Mouse (Mus musculus) heart, embryonic 13.5 days (tissue): ENCODE measurements around the gene Mast4. TPM values are rescaled to one million over a fixed set of nuclear protein-coding genes. Genes with fewer than 3 reads are reported as not detected.

ENCODE experiments used
- ATAC-seq: fragments of 200-750 bp; cut with Nextera tagmentation; 2 replicates; pipeline ENCODE4 v1.8.0; 2017; ENCODE audit warnings: moderate TSS enrichment; ENCODE audit not compliant: insufficient number of reproducible peaks, low FRiP score, low TSS enrichment; ENCODE audit errors: extremely low read depth
- H3K27ac ChIP-seq: fragments of 300-500 bp; sonication (generic); replicated peaks from 2 replicates; pipeline ENCODE4 v1.5.1; 2015; ENCODE audit warnings: moderate library complexity, mild to moderate bottlenecking, inconsistent platforms
- H3K27me3 ChIP-seq: fragments of 300-500 bp; sonication (generic); replicated peaks from 2 replicates; pipeline ENCODE4 v1.6.1; 2015; ENCODE audit warnings: mild to moderate bottlenecking, inconsistent platforms
- H3K36me3 ChIP-seq: fragments of 300-500 bp; sonication (generic); 2 replicates; pipeline ENCODE4 v1.6.1; 2015; ENCODE audit warnings: mild to moderate bottlenecking, inconsistent platforms
- H3K4me1 ChIP-seq: fragments of 300-500 bp; sonication (generic); 2 replicates; pipeline ENCODE4 v1.6.1; 2015; ENCODE audit warnings: inconsistent platforms
- H3K4me2 ChIP-seq: fragments of 300-500 bp; sonication (generic); 2 replicates; pipeline ENCODE4 v1.6.1; 2015; ENCODE audit warnings: inconsistent platforms, mild to moderate bottlenecking, moderate library complexity
- H3K4me3 ChIP-seq: fragments of 300-500 bp; sonication (generic); 2 replicates; pipeline ENCODE4 v1.5.1; 2015; ENCODE audit warnings: moderate library complexity, mild to moderate bottlenecking, inconsistent platforms
- H3K9ac ChIP-seq: fragments of 300-500 bp; sonication (generic); 2 replicates; pipeline ENCODE4 v1.6.1; 2015; ENCODE audit warnings: inconsistent platforms, mild to moderate bottlenecking, moderate library complexity
- H3K9me3 ChIP-seq: fragments of 300-500 bp; sonication (generic); 2 replicates; pipeline ENCODE4 v1.6.1; 2016; ENCODE audit warnings: inconsistent platforms
- WGBS: fragments of 180-500 bp; shearing (Covaris S2); methylation state at CpG from one replicate; pipeline ENCODE4 v1.1.7; 2015; ENCODE audit warnings: mixed read lengths; 5-methylcytosine and 5-hydroxymethylcytosine counted together
- polyA plus RNA-seq: library from polyadenylated mRNA; unstranded; fragments of >200 nt; fragmentation: Nextera tagmentation; extraction: Ambion mirVana; gene quantifications from 2 replicates; pipeline ENCODE4 v1.2.1, GENCODE M21; 2015

Gene Mast4
- polyA plus RNA-seq, 1 experiment from 2014 or later = 36.8 TPM

DNA sequence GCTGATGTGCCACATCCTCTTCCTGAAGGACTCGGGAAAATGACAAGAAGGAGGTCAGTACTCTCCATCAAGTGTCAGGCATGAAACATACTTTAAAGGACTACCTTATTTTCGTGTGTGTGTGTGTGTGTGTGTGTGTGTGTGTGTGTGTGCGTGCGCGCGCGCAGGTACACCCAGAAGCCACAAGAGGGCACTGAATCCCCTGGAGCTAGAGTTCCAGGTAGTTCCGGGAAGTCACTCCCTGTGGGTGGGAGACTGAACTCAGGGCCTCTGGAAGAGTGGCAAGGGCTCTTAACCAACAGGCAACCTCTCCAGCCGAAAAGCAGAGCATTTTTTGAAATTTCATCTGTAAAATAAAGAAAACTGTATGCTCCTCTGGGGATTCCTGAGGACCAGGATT is 152.5 kb downstream of the Mast4 start:
- no peak overlapping the region for H3K27ac ChIP-seq
- no peaks in the 10 kb centered on the region for H3K9me3 ChIP-seq
- H3K27me3 ChIP-seq = no peaks in the 10 kb centered on the region
- H3K4me1 ChIP-seq = peaks cover 8% of the 10 kb centered on the region
- no peak overlapping the region for H3K4me2 ChIP-seq
- WGBS = 91% methylated on average over 9 of the region's 9 CpGs
- ATAC-seq = no peak
- no peak overlapping the region for H3K4me3 ChIP-seq
- H3K36me3 ChIP-seq = no peaks in the 10 kb centered on the region
- no peak overlapping the region for H3K9ac ChIP-seq

DNA sequence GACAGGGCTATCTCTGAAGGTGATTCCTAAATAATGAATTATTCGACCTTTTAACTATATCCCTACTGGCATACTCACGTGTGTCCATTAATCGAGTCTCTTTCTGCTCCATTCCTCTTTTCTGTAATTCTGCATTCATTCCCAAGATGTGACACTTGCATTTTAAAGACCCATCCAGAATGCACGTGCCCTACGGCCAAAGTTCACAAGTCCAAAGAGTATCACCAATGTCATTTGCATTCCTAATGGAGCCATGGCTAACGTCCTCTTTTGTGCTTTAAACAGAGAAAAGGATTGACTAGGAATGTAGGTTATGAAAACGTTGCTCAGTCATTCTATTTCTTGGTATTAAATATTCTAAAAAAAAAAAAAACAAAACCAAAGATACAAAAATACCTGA is 157.4 kb downstream of the Mast4 start:
- H3K27ac ChIP-seq = no peak overlapping the region
- no peak for ATAC-seq
- 77% methylated on average over 7 of the region's 7 CpGs for WGBS
- H3K4me1 ChIP-seq = peaks cover 6% of the 10 kb centered on the region; the same call in 1 of the 2 replicates
- H3K27me3 ChIP-seq = no peaks in the 10 kb centered on the region
- no peak overlapping the region for H3K9ac ChIP-seq
- H3K36me3 ChIP-seq = no peaks in the 10 kb centered on the region
- no peaks in the 10 kb centered on the region for H3K9me3 ChIP-seq
- H3K4me2 ChIP-seq = no peak overlapping the region
- no peak overlapping the region for H3K4me3 ChIP-seq

DNA sequence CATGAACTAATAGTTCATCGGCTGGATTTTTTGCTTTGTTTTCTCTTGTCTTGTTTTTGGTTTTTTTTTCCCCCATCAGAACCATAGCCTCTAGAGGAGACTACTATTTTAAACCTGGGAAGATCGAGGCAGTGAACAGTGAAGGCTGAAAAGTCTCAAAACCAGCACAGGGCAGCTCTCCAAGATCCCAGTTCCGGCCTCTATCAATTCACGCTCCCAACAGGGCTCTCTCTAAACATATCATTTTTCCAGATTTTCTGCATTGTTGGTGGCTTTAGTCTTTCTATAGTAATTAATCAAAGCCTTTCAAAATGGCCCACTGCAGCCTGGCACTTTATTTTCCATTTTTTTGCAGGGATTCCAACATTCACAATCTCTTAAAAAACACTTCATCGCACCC is 159.9 kb downstream of the Mast4 start:
- no peak for ATAC-seq
- Histone ChIP-seq H3K4me2 (no peak overlapping the region), H3K9ac (no peak overlapping the region), H3K9me3 (no peaks in the 10 kb centered on the region), H3K4me3 (no peak overlapping the region), H3K36me3 (no peaks in the 10 kb centered on the region), H3K4me1 (peaks cover 6% of the 10 kb centered on the region; the same call in 1 of the 2 replicates), H3K27ac (no peak overlapping the region), H3K27me3 (no peaks in the 10 kb centered on the region)
- WGBS = 73% methylated on average over 5 of the region's 5 CpGs

DNA sequence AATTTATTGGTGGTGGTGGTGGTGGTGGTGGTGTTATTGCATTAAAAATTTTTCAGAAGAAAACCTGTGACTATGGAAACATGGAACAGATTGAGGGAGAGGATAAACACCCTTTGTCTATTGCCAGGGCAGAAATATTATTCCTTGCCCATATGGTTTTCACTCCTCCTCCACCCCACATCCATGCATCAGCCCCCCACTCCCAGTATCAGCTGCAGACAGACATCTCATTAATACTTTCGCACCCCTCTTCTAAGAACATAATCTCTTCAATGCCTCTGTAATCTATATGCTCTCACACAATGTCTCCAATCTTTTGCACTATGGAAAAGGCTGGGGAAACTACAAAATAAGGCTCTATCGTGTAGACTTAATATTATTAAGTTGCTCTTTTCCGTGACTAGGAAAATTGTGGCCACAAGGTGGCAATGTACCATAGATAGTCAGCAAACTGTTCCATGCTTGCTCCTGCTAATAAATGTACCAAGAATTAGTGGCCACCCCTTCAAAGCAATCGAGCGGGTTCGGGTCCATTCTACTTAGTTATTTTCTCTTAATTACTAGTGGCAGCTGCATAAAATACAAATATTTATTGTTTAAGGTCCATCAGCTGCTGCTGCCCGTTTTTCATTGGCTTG is 160.6 kb downstream of the Mast4 start:
- Histone ChIP-seq H3K36me3 (no peaks in the 10 kb centered on the region), H3K27ac (no peak overlapping the region), H3K4me2 (0 out of 2 replicates have a peak overlapping the region, but pooled peaks have one; percentile 22), H3K4me1 (0 out of 2 replicates have a peak, but pooled peaks cover 3% of the 10 kb centered on the region), H3K9me3 (no peaks in the 10 kb centered on the region), H3K27me3 (no peaks in the 10 kb centered on the region), H3K4me3 (no peak overlapping the region), H3K9ac (no peak overlapping the region; the same call in 1 of the 2 replicates)
- 32% methylated on average over 7 of the region's 7 CpGs for WGBS
- ATAC-seq = no peak

DNA sequence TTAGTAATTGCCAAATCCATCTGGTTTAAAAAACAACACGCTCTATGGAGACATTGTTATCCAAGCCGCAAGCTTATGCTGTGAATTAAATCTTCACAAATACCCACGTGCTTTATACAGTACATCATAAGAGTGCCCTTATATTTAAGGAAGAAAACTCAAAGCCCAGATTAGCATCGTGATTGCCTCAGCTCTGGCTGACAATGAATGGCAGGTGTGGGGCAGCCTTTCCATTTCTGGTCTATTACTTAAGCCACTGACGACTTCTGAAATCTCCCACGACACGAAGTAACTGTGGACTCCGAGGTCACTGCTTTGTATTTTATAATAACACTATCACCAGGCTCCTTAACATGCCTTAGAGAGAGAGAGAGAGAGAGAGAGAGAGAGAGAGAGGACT is 182.4 kb downstream of the Mast4 start:
- H3K4me1 ChIP-seq = peaks cover 30% of the 10 kb centered on the region
- no peak for ATAC-seq
- H3K9me3 ChIP-seq = no peaks in the 10 kb centered on the region
- H3K36me3 ChIP-seq = no peaks in the 10 kb centered on the region
- H3K27me3 ChIP-seq = no peaks in the 10 kb centered on the region
- H3K27ac ChIP-seq = no peak overlapping the region
- no peak overlapping the region for H3K4me2 ChIP-seq
- 54% methylated on average over 8 of the region's 8 CpGs for WGBS
- no peak overlapping the region for H3K9ac ChIP-seq
- H3K4me3 ChIP-seq = no peak overlapping the region

DNA sequence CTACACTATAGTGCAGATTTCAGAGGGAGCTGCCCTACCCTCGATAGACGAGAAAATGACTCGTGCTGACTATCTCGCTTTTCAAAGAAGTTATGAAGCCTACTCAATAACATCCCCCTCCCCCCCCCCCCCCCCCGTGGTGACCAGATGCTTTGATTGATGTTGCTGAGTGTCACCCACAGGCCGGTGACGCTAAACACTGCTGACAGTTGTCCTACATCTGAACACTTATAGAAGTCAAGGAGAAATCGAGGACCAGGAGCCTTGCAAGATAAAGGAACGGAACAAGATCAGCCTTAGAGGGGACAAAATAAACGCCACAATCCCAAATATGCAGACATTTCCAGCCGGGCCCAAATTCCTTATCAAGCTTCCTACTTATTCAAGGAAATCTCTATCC is 183.1 kb downstream of the Mast4 start:
- no peak for ATAC-seq
- H3K9me3 ChIP-seq = no peaks in the 10 kb centered on the region
- H3K4me3 ChIP-seq = no peak overlapping the region
- WGBS = 14% methylated on average over 11 of the region's 11 CpGs
- H3K36me3 ChIP-seq = no peaks in the 10 kb centered on the region
- H3K4me2 ChIP-seq = no peak overlapping the region
- H3K27ac ChIP-seq = no peak overlapping the region
- H3K27me3 ChIP-seq = no peaks in the 10 kb centered on the region
- peaks cover 30% of the 10 kb centered on the region for H3K4me1 ChIP-seq
- H3K9ac ChIP-seq = no peak overlapping the region

DNA sequence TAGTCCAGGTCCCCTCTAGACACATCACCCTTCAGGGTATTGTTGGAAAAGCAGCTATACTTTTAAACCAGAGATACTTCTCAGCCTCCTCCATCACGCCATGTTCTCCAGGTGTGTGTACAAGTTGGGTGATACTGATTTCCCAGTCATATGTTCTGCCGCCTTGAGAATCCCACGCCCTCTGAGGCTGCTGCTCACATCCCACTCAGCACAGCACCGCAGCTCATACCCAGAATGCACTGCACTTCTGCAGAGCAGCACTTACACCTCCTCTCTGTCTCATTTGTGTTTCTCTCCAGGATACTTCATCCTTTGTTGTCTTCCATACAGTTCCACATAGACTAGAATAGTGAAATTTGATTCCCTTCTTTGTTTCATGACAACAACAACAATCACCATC is 183.6 kb downstream of the Mast4 start:
- Histone ChIP-seq H3K27ac (no peak overlapping the region), H3K4me1 (peaks cover 31% of the 10 kb centered on the region), H3K4me2 (no peak overlapping the region), H3K9me3 (no peaks in the 10 kb centered on the region), H3K9ac (no peak overlapping the region), H3K27me3 (no peaks in the 10 kb centered on the region), H3K36me3 (no peaks in the 10 kb centered on the region), H3K4me3 (no peak overlapping the region)
- 71% methylated on average over 4 of the region's 4 CpGs for WGBS
- no peak for ATAC-seq

DNA sequence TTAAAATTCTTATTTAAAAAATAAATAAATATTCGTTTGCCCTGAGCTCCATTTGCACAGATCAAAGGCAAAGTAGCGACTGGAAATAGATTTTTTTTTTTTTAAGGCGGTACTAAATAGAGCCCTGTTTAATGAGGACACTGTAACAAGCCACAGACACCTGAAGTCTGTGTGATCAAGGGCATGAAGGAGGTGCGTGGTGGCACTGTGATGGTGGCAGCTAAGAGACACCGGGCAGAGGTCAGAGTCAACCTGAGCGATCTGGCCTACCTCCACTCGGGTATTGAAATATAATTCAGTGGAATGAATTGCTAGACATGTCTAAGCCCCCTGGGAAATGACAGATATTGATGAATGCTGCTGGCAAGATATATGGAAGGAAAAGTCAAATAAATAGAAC is 184.9 kb downstream of the Mast4 start:
- Histone ChIP-seq H3K4me1 (peaks cover 43% of the 10 kb centered on the region), H3K4me3 (no peak overlapping the region), H3K36me3 (no peaks in the 10 kb centered on the region), H3K9me3 (no peaks in the 10 kb centered on the region), H3K27ac (no peak overlapping the region), H3K27me3 (no peaks in the 10 kb centered on the region), H3K9ac (no peak overlapping the region), H3K4me2 (no peak overlapping the region)
- 81% methylated on average over 7 of the region's 7 CpGs for WGBS
- ATAC-seq = no peak

DNA sequence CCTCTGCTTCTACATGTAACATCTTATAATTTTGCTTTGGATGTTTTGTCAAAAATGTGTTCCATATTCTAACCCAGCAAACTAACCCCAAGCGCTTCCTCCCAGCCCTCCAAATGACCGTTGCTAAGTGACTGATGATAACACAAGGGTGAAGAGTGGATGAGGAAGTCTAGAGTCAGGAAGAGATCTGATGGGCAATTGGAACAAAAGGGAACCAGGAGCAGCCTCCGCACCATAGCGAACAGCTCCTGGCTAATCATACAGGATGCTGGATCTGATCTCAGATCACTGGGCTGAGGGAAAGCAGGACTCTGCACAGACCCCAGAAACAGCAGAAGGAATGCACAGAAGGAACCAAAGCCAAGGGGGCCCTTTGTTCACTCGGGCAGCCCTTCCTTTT is 190.0 kb downstream of the Mast4 start:
- H3K4me3 ChIP-seq = no peak overlapping the region
- 0 out of 2 replicates have a peak, but pooled peaks have one; percentile 19 for ATAC-seq
- peaks cover 40% of the 10 kb centered on the region for H3K4me1 ChIP-seq
- no peaks in the 10 kb centered on the region for H3K36me3 ChIP-seq
- peak overlapping the region; percentile 30 for H3K4me2 ChIP-seq
- 19% methylated on average over 5 of the region's 5 CpGs for WGBS
- no peaks in the 10 kb centered on the region for H3K9me3 ChIP-seq
- H3K27ac ChIP-seq = no peak overlapping the region; the same call in 1 of the 2 replicates
- H3K27me3 ChIP-seq = no peaks in the 10 kb centered on the region
- H3K9ac ChIP-seq = no peak overlapping the region

DNA sequence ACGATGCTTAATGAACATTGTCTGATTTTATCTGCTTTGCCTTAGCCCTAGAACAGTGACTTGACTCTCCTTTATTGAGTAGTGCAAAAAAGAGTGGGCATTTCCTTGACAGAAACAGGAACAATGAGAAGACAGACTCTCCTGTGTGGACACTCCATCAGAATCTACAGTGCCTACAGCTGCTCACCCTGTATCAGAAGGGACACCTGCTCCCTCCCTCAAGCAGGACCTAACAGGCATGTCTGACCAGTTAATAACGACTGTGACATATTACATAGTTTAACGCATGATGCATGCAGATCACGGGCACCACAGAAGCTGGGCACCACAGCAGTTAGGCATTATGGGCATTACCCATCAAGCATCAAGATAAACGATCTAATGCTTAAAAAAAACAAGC is 193.0 kb downstream of the Mast4 start:
- Histone ChIP-seq H3K36me3 (0 out of 2 replicates have a peak, but pooled peaks cover 7% of the 10 kb centered on the region), H3K9ac (no peak overlapping the region), H3K27ac (no peak overlapping the region), H3K4me3 (no peak overlapping the region), H3K9me3 (peaks cover 6% of the 10 kb centered on the region; the same call in 1 of the 2 replicates), H3K4me2 (no peak overlapping the region), H3K27me3 (no peaks in the 10 kb centered on the region), H3K4me1 (peaks cover 41% of the 10 kb centered on the region)
- WGBS = 80% methylated on average over 5 of the region's 5 CpGs
- no peak for ATAC-seq

DNA sequence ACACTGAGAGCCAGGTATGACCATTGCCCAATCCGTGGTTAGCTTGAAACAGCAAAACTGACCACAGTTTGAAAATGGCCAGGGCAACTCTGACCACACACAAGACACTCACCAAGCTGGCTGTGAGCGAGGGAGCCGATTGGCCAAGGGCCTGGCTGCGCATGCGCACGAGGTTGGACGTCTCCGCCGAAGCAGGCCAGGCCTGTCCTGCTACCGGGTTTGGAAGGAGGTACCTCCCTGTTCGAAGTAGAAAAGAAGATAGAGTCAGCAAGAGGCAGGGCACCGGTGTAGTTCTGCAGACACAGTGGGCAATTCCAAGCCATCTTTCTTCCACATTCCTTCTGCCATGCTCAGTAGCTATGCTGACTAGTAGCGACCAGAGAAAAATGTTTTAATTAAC is 194.2 kb downstream of the Mast4 start:
- Histone ChIP-seq H3K9ac (no peak overlapping the region), H3K4me2 (no peak overlapping the region), H3K4me1 (peaks cover 41% of the 10 kb centered on the region), H3K27me3 (no peaks in the 10 kb centered on the region), H3K27ac (no peak overlapping the region), H3K9me3 (peaks cover 6% of the 10 kb centered on the region; the same call in 1 of the 2 replicates), H3K4me3 (no peak overlapping the region), H3K36me3 (0 out of 2 replicates have a peak, but pooled peaks cover 7% of the 10 kb centered on the region)
- ATAC-seq = no peak
- WGBS = 90% methylated on average over 13 of the region's 13 CpGs

DNA sequence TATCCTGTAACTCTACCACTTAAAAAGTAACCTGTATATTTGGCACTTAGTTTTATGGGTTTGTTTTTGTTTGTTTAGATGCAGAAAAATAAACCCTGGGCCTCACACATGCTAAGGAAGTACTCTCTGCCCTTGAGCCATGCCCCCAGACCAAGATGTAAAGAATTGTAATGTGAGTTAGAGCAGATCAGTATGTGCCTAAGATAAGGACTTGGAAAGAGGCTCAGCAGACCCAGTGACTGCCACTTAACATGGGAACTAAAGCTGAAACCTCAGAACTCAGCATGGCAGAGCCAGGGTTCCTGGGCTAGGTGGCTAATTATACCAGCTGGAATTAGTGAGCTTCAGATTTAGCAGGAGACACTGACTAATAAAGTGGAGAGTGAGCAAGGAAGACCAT is 196.0 kb downstream of the Mast4 start:
- ATAC-seq = no peak
- H3K4me1 ChIP-seq = peaks cover 27% of the 10 kb centered on the region
- H3K4me2 ChIP-seq = no peak overlapping the region
- no peak overlapping the region for H3K4me3 ChIP-seq
- peaks cover 6% of the 10 kb centered on the region; the same call in 1 of the 2 replicates for H3K9me3 ChIP-seq
- no peaks in the 10 kb centered on the region for H3K27me3 ChIP-seq
- peak overlapping the region; percentile 61 for H3K27ac ChIP-seq
- 0 out of 2 replicates have a peak, but pooled peaks cover 7% of the 10 kb centered on the region for H3K36me3 ChIP-seq
- no peak overlapping the region for H3K9ac ChIP-seq
